Mouse (Mus musculus) thymus, postnatal 36 days (tissue): ENCODE results near the gene Usp39.

Experiments
- DNase-seq, 2 experiments: peaks; one replicate each; pipeline ENCODE4 v3.0.0; 2022; ENCODE audit warnings: mixed read lengths in 2 of 2

Gene Usp39

DNA sequence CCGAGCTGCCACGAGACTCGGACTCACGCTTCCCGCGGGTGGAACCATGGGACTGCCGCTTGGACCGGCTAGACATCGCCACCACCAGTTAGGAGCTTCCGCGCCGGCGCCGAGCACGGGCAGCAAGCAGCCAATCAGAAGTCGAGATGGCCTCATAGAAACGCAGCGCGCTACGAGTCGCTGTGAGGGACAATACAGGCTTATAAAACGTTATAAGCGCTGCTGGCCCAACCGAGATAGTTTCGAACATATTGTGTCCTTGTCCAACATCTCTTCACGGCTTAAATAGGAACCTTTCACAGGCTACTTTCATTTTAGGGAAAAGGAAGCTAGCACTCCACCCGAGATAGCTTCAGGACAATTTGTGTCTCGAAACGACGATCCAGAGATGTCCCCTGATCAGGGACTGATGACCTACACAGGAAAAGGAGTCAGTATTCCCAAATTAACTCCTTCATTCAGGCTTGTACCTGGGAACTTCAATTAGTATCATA, at the start of gene Usp39:
Usp39 (minus strand) TSS at position 111 of the 494 bp plus-strand sequence.
- peak; percentile 88 to 89 for DNase-seq

DNA sequence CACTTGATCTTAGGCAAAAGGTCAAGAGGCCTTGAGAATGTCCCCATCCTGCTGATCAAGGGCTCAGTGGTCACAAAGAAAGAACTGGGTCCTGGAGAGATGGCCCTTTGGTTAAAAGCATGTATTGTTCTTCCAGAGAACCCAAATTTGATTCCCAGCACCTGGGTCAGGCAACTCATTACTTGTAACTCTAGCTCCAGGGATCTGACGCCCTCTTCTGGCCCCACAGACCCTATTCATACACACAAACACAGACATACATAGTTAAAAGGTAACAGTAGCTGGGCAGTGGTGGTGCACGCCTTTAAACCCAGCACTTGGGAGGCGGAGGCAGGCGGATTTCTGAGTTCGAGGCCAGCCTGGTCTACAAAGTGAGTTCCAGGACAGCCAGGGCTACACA, 47.4 kb upstream of the Usp39 start:
- DNase-seq = no peak

DNA sequence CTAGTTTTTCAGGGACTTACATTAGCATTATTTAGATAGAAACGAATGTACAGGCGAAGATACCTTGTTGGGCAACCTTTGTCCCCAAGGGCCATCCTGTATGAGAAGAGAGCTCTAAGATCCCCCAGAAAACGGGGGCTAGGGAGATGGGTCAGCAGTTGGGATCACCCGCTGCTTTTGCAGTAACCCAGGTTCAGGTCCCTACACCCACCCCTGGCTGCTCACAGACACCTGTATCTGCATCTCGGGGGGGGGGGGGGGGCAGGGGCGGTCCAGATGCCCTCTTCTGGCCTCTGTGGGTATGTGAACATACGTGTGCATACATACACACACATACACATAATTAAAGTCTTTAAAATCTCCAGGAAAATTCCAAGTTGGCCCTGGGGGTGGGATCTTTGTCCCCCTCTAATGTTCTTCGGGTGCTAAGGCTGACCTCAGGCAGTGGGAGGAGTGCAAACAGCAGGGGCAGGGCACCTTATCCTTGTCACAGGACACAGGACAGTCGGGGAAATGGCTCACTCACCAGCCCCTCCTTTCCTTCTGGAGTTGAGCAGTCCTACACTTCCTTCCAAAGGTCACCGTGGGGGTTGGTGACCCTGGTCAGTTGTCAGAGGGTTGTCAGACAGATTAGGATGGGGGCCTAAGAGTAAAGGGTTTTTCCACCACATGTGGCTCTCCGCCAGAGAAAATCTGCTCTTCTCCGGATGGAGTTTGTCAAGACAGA, 46.0 kb upstream of the Usp39 start:
- DNase-seq = no peak

DNA sequence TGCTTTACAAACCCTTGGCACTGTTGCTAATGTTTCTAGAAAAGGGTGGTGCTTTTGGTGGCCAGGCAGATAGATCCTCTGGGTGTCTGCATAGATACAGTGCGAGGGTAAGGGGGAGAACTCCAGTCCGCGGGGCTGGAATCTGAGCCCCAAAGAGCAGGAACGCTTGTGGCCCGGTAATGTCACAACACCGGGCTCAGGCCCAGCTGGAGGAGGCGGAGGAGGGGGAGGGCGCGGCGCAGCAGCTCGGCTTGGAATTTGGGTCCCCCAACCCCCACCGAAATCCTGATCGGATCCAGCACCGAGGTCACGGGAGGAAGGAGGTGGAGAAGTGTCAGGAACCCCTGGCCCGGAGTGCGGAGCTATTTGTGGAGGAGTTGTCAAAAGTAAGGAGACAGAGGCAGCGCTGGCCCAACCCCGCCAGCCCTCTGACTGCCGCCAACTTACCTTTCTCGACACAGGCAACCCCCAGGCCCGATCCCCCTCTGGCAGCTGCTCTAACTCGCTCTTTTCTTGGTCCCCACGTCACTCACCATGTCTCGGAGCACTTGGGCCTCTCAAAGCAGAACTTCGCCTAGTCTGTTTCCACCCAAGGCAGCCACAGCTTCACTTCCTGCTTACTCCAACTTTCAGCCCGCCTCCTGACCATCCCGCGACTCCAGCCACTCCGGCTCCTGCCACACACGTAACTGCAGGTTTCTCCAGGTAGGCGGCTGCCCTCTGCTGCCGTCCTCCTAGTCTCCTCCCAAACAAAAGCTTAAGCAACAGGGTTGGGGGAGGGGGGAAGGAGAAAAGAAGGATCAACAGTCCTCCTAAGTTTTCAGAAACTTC, 45.2 kb upstream of the Usp39 start, which contains the start of gene Vamp8:
Vamp8 (minus strand) TSS at position 763 of the 831 bp plus-strand sequence.
- DNase-seq = peak; percentile 62 to 65

DNA sequence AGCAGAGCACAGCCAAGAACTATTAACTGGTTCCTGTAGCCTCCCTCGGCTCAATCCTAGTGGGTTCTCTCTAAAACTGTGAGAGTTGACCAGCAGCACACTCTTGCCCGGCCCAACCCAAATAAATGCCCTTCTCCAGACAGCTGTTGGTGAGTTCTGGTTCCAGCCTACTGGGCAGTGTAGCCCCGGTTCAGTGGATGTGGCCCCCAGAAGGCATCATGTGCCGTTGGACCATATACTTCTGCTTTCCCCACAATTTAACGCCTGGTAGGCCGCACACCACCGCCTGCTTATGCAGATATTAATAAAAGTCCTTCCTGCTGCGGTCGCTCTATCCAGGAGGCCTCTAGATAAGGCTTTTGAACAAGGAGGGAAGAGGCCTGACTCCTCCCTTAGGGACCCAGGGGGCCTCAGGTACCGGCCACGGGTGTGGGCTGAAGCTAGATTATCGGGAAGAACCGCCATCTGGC, 44.5 kb upstream of the Usp39 start:
- no peak for DNase-seq

DNA sequence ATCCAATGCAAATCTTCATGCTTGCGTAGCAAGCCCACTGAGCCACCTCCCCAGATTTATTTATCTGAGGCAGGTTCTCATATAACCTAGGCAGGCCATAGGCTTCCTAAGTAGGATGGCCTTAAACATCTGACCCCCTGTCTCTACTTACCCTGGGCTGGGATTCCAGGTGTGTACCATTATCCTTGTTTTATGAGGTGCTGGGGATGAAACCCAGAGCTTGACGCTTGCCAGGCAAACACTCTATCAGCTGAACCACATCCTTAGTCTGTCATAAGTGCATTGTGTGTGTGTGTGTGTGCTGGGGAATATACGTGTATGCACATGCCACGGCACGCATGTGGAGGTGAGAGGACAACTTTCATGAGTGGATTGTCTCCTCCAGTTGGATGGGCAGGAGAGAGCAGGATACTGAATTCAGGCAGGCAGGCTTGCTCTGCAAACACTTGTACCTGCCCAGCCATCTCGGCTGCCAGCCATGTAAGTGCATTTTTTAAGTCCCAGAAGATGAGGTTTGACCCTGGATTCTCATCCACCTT, 43.9 kb upstream of the Usp39 start:
- no peak for DNase-seq

DNA sequence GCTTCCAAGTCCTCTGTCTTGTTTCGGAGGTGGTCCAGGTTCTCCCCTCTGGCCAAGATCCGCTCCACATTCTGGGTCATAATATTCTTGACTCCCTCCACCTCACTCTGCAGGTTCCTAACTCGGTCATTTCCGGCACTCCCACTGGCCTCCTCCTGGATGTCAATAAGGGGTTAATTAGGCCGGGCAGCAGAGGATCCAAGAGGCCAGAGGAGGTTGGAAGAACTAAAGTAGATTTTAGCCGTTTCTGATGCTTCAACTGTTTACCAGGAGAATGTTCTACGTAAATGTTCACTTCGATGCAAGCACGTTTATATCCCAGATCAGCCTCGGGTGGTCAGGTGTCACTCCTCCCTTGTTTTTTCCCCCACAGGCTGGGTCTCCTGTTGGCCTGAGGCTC, 43.3 kb upstream of the Usp39 start:
- no peak for DNase-seq

DNA sequence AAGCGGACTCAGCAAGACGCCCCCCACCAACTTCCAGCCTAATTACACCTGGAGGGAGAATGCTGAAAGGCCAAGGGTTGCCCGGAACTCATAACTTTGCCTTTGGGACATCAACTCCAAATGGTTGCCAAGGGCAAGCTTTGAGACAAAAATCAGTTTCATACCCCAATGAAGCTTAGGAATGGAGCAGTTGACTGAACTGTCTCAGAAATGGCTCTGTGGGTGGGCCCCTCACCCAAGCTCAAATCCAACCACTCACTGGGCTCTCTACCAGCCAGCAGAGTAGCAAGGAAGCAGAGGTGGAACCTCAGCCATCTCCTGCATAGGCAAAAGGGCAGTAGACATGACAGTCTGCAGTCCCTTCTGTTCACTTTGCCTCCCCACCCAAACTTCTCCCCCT, 42.8 kb upstream of the Usp39 start:
- no peak for DNase-seq

DNA sequence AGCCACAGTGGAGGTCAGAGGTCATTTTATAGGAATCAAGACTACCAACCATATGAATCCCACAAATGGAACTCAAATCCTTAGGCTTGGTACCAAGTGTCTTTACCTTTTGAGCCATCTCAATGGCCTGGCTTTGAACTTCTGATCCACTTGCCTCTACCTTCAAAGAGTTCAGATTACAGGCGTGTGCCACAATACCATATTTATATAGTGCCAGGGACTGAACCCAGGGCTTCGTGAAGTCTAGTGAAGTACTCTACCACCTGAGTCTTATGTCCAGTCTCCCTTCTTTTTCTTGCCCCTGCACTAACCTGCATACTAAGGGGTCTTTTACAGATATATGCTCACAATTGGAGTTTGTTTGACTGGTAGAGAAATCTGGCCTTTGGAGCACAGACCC, 41.6 kb upstream of the Usp39 start:
- DNase-seq = no peak

DNA sequence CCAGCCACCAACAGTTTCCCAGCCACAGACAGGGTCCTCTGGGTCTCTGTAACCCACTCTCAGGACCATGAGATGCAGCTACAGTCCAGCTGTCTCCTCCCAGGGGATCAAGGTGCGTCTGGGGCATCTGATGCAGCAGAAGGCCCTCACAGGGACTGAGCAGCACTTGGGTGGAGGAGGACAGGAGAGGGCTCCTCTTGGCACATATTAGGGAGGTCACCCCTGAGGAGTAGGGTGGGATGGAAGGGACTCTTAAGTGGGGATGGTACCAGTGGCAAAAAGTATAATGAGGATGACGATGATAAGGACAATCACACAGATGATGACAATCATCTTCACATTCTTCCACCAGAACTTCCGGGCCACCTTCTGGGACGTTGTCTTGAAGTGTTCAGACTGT, 40.3 kb upstream of the Usp39 start:
- DNase-seq = no peak

DNA sequence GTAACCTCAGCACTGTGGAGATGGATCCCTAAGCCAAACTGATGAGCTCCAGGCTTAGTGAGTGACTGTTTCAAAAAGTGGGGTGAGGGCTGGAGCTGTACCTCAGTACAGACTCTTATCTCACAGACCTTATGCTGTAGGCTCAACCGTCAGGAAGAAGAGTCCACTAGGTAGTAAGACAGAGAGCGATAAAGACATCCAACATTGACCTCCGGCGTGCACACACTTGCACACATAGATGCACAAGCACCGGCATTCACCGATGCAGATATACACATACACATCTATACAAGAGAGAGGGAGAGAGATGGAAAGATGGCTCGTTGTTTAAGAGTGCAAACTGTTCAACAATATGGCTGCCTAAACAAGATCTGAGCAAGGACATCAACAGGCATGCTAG, 39.0 kb upstream of the Usp39 start:
- DNase-seq = no peak

DNA sequence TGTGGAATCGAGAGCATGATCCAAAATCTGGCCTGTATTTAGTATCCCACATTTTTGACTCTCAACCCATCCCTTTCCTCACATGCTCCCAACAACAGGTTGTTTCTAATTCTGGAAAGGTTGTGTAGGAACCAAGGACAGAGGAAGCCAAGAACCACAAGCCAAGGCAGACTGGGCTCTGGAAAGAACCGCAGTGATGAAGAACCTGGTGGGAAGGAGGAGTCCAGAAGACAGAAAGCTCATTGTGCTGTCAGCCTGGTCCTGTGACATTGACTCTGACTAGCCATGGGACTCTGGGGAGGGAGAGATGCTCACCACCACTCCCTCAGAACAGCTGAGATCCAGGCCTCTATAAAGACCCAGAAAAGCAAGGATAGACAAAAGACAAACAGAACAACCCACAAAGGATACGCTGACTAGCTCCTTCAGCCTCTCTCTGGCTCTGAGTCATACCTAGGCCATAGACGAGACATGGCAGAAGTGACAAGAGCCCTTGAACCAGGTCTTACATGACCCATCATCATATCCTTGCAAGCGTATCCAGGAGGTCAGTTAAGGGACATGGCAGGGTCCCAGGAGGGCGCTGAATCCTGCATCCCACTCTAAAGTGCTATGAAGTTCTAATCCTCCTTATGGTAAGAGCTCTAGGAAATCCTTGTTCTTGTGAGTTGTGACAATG, 38.3 kb upstream of the Usp39 start:
- no peak for DNase-seq

DNA sequence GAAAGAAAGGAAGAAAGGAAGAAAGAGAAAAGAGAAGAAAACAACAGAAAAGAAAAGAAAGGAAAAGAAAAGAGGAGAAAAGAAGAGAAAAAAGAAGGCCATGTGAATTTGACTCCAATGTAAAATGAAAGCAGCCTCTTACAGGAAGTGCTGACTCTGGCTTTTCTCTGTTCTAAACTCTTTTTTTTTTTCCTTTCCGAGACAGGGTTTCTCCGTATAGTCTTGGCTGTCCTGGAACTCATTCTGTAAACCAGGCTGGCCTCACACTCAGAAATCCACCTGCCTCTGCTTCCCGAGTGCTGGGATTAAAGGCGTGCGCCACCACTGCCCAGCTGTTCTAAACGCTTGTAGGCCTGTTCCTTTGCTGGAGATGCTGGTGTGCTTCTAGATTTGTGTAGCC, 37.5 kb upstream of the Usp39 start:
- DNase-seq = no peak

DNA sequence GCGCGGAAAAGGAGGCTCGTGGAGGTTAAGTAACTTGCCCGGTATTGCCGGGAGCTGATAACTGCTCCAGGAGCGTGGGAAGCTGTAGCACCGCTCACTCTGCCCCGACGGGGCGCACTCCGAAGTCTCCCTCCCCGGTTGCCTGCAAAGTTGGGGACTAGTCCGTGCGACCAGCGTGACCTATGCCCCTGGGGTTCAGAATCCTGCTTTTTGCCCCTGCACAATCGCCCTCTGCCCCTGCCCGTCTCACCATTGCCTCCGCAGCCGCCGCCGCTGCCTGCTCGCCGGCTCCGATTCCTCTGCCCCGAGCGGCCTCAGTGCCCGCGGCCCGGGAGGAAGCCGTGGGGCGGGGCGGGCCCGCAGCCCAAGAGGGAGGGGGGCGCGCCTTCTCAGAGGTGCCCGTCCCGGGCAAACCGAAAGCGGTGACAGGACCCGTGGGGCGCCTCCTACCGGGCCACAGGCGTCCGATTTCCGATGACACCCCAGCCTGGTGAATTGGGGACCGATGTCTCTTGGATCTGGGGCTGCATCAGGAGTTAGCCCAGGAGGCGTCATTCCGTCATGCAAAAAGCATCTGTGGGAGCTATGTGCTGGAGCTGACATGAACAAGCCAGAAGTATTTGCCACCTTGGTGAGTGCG, 35.3 kb upstream of the Usp39 start, which contains the start of gene Vamp5:
Vamp5 (minus strand) TSS at position 338 of the 640 bp plus-strand sequence.
- DNase-seq = peak; percentile 92 to 94

DNA sequence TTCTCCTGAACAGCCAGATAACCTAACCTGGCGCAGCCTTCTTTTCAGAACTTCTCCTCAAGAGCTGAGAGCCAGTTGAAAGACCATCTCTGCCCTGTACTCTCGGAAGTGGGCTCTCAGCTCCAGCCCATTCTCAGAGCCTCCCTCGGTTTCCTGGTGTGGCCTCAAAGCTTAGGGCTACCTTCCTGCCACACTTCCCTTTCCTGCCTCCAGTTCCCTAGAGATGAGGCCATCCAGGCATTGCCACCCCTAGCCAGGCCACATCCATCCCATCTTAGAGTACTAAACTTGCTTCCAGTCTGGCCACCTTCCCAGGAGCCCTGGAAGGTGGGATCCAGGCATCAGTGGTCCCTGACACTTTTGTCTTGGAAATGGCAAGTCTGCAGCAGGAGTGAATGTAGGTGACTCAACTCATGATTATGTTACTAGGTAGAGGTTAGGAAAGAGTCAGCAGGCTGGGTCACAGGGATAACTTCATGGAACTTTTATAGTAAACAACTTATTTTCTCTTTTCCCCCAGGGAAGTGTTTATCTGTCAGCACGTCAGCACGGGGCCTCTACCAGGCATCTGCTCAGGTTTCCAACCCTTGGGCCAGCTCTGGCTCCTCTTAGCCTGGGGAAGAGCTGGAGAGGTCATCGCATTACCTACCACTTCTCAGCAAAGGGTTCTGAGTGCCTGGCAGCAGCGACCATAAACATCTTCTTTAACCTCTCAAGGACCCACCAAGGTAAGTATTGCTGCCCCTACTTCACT, 34.6 kb upstream of the Usp39 start:
- DNase-seq = no peak

DNA sequence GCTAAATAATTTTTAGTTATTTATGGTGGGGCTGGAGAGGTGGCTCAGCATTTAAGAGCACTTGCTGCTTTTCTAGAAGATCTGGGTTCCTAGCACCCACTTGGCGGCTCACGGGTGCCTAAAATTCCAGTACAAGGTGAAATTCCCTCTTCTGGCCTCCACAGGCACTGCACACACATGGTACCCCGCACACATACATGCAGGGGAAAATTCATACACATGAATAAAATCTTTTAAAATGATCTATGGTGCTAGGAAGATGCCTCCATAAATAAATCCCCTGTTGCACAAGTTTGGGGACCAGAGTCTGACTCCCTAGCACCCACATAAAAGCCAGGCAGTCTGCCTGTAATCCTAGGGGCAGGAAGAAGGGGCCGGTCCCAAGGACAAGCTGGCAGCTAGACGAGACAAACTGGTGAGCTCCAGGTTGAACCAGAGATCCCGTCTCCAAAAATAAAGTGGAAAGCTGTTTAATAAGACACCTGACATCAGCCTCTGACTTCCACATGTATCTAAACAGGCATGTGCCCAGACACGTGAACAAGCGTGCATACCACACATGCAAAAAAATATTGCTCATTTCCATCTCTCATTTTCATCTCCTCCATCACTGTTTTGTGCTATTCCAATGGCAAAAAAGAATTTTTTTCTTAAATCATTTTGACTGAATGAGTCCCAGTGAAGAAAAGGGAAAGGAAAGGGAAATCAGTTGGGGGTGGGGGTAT, 33.7 kb upstream of the Usp39 start:
- DNase-seq = no peak

DNA sequence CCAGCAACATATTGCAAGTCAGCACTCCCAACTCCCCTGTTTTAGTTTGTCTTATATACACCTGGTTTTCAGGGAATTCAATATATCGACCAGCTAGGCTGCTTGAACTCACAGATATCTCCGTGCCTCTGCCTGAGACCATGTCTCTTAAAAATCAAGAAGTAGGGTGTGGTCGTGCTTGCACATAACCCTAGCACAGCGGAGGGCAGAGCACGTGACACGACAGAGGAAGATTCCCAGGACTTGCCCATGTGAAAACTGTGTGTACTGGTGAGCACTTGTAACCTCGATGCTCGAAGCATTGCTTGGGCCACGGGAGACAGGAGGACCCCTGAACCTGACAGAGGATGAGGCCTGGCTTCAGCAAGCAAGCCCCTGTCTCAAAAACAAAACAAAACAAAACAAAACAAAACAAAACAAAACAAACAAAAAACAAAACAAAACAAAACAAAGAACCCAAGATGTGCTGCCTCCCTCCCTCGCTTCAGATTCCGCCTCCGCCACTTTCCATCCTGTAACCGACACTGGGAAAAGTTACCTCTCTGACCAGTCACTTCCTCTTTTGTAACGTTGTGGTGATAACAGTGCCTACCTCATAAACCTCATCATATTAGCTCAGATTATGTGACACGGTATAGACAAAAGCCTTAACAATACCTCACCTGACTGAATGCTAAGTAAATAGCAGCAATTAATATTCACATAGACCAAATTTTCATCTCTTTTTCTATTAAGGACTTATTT, 30.0 kb upstream of the Usp39 start:
- no peak for DNase-seq

DNA sequence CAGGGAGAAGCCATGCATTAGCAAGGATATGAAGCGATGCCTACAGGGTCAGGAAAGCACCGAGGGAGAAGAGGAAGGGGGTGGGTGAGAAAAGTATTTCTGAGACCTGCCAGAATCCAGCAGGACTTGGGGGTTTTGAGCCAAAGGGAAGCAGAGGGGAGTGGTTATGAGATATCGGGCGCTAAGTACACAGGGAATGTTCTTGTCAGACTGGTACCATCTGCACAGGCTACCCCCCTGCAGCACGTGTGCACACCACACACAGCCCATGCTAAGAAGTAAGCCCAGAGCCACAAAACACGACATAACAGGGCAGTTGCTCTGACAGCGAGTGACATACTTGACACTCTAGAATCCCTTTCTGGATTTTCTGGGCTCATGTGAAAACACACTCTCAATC, 29.2 kb upstream of the Usp39 start:
- DNase-seq = no peak

DNA sequence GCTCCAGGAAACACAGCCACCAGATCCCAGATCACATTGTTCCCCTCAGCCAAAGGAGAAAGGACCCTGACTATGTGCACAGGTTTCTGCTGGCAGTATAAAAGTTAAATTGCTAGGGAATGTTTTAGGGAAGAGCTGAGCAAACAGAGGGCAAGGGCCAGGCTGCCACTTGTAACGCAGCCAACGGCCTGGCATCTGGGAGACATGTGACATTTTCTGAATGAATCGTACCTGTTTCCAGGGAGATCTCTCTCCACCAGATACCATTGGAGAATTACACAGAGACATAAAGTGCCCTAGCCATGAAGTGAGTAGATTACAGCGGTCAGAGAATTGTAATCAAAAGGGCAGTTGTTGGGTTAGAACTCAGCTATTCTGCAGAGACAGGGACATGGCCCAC, 28.2 kb upstream of the Usp39 start:
- DNase-seq = no peak

DNA sequence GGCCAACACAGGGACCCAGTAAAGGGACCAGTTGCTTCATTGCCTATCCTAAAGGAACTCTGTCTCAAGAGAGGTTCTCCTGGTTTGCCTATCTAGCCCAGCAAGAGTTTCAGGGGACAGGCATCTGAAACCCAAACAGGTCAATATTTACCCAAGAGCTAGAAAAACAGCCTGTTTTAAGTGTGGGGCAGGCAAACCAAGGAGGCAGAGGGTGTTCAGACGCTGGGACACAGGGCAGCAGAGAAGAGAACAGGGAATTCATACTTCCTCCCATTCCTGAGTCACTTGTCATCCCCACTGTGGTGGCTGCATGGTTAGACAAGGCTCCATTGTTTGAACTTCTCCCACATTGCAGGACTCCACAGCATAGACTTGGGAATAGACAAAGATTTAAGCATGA, 26.6 kb upstream of the Usp39 start:
- DNase-seq = no peak
